Mouse (Mus musculus): ENCODE results near the gene Tef. TPM values are rescaled to one million over a fixed set of nuclear protein-coding genes. Genes with fewer than 3 reads are reported as not detected.

Tef gene
- polyA plus RNA-seq (2016; fragmentation: Nextera tagmentation; extraction: Ambion mirVana): 29.7 and 30.9 TPM in 2 replicates

DNA sequence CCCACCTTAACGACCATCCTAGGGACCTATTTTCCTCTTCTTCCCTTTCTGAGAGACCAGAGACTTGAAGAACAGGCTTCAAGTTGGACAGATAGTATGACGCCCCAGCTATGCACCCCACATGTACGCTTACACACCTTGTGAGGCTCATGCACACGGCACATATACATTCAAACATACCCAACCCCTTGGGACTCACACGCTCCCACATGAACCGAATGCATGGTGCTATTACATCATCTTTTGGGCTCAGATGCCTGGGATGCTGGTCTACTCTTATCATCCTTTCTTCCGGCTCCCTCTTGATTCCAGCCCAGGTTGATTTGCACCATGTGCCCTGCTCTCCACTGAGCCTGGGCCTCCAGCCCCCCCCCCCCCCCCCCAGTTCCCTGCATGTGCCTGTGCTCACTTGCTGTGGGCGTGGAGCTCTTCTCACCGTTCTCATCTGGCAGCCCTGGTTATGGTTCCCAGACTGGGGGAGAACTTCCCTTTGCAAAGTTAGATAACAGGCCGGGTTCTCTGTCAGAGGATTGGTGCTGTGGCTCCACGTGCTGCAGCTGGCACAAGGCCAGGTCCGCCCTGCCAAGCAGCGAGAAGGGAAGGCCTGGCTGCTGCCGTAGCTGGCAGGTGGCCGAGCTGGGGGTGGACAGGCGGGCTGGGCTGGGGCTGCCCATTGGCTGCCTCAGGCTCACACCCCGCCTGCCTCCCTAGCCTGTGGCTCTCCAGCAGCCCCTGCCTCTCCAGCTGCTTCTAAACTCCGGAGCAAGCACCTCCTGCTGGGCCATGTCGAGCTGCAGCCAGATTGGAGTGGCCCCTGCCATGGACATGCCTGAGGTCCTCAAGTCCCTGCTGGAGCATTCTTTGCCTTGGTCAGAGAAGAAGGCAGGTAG is at the start of gene Tef:
Gene Tef, plus strand, starts transcription at position 421 of the 890 bp plus-strand sequence.
- Histone ChIP-seq H3K27me3 (no peaks in the 10 kb centered on the region; the same call in 1 of the 2 replicates), H3K27ac (peak within 1 kb of the TSS; percentile 58), H3K36me3 (0 out of 2 replicates have a peak, but pooled peaks cover 5% of the 10 kb centered on the region), H3K4me3 (peak within 1 kb of the TSS; percentile 19), H3K4me1 (peaks cover 33% of the 10 kb centered on the region), H3K9ac (peak within 1 kb of the TSS; percentile 2), H3K4me2 (replicated peaks) (peak within 1 kb of the TSS; percentile 50), H3K9me3 (no peaks in the 10 kb centered on the region)
- peak; percentile 97 for ATAC-seq (ENCODE audit: insufficient number of reproducible peaks, insufficient read depth, low FRiP score, low TSS enrichment)
- 27% methylated on average over 19 of the region's 19 CpGs for WGBS

DNA sequence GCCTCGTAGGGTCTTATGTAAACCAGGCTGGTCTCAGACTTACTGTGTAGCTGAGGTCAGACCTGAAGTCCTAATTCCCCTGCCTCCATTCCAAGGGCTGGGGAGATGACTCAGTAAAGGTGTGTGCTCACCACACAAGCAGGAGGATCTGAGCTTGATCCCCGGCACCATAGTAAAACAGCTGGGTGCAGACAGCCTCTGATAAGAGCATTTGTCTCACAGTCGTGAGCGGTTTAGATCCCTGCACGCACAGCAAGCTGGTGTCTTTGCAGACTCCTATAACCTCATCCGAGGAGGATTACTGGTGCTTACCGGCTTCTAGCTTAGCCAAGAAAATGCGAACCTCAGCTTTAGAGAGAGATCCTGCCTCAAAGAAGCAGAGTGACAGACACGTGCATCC is 48.6 kb upstream of the Tef start:
- Histone ChIP-seq H3K4me3 (no peak overlapping the region), H3K27ac (no peak overlapping the region), H3K27me3 (no peaks in the 10 kb centered on the region), H3K9me3 (no peaks in the 10 kb centered on the region), H3K4me1 (no peaks in the 10 kb centered on the region), H3K4me2 (replicated peaks) (no peak overlapping the region), H3K36me3 (peaks cover 19% of the 10 kb centered on the region; the same call in 1 of the 2 replicates), H3K9ac (no peak overlapping the region)
- 95% methylated on average over 9 of the region's 9 CpGs for WGBS
- no peak for ATAC-seq (ENCODE audit: insufficient number of reproducible peaks, insufficient read depth, low FRiP score, low TSS enrichment)

DNA sequence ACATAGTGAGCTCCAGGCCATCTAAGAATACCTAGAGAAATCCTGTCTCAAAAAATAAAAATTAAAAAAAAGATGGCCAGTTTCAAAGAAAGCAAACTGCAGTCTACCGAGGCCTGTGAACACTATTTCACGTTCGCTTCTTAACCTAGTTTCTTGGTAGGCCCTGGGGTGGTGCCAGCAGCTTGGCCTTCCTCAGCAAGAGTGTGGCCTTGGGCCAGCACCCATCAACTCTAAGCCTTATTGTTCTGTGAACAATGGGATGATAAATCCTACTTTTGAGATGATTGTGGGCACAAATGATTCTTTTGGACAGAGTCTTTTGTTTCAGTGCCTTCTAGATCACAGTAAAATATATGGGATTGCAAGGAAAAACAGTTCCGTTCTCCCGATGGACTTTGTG is 43.5 kb upstream of the Tef start:
- Histone ChIP-seq H3K4me1 (no peaks in the 10 kb centered on the region), H3K9me3 (no peaks in the 10 kb centered on the region), H3K4me2 (replicated peaks) (no peak overlapping the region), H3K27me3 (no peaks in the 10 kb centered on the region), H3K4me3 (no peak overlapping the region), H3K27ac (no peak overlapping the region), H3K36me3 (peaks cover 13% of the 10 kb centered on the region; the same call in 1 of the 2 replicates), H3K9ac (no peak overlapping the region)
- WGBS: 92% methylated on average over 5 of the region's 5 CpGs
- no peak for ATAC-seq (ENCODE audit: insufficient number of reproducible peaks, insufficient read depth, low FRiP score, low TSS enrichment)

DNA sequence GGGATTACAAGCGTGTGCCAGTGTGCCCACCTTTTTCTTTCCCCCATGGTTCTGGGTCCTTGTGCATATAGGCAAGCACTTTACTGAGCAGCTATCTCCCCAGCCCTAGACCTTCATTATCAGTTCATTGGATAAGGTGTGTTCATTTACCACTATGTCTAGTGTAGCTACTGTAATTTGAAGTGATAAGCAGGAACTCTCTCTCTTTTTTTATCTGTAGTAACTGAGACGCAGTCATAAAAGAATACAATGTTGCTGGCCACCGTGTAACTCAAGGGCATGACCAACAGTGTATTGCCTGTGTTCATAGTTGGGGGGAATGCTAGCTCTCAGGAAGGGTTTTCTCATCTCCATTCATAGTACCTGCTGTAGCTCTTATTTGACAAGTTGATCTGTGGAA is 42.7 kb upstream of the Tef start:
- 93% methylated on average over 3 of the region's 3 CpGs for WGBS
- Histone ChIP-seq H3K27me3 (no peaks in the 10 kb centered on the region), H3K4me3 (no peak overlapping the region), H3K9me3 (no peaks in the 10 kb centered on the region), H3K9ac (no peak overlapping the region), H3K4me2 (replicated peaks) (no peak overlapping the region), H3K4me1 (no peaks in the 10 kb centered on the region), H3K27ac (no peak overlapping the region), H3K36me3 (peaks cover 13% of the 10 kb centered on the region; the same call in 1 of the 2 replicates)
- ATAC-seq (ENCODE audit: insufficient number of reproducible peaks, insufficient read depth, low FRiP score, low TSS enrichment): no peak

DNA sequence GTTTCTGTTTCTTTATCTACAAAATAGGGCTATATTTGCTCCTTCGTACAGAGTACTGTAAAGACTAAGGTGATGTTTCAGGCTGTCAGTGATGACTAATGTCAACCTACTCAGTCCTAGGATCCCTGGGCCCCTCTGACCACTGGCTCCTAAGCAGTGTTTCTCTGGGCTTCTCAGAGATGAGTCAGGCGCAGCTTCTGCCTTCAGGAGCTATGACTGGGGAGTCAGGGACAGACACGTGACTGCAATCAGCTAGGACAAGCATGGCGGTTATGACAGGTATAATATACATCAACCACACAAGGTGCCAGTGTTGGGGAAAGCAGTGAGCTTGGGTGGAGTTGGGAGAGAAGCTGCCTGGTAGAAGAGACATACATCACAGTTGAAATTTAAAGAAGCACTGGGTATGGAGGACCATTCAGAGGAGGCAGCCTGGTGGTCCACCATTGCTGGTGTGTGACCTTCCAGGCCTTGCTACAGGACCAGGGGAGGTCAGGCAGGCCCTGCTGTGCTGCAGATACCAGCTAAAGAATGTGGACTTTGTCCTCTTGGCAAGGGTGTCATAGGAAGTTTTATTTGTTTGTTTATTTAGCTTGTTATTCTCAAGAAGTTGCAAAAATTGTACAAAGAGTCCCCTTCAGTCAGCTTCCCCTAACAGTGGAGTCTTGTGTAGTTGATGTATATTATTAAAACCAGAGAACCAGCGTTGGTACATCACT is 41.7 kb upstream of the Tef start:
- no peak for ATAC-seq (ENCODE audit: insufficient number of reproducible peaks, insufficient read depth, low FRiP score, low TSS enrichment)
- no peaks in the 10 kb centered on the region for H3K27me3 ChIP-seq
- 88% methylated on average over 5 of the region's 5 CpGs for WGBS
- no peak overlapping the region for H3K4me3 ChIP-seq
- peaks cover 5% of the 10 kb centered on the region; the same call in 1 of the 2 replicates for H3K36me3 ChIP-seq
- no peaks in the 10 kb centered on the region for H3K9me3 ChIP-seq
- no peak overlapping the region for H3K27ac ChIP-seq
- no peaks in the 10 kb centered on the region for H3K4me1 ChIP-seq
- no peak overlapping the region for H3K4me2 ChIP-seq (replicated peaks)
- no peak overlapping the region for H3K9ac ChIP-seq

DNA sequence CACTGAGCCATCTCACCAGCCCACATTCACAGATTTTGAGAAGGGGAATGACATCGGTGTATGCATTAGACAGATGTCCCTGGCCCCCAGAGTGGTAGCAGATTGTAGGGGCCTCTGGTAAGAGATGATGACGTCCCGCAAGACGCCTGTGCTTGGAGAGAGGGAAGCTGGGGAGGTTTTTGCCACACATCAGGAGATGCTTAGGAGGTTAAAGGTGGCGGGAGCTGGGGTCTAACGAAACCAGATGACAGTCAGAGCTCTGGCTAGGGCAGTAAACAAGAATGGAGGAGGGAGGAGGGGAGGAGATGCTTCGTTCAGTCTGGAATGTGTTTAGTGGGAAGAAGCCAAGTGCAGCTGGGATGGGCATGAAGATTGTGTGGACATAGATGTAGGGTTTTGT is 40.8 kb upstream of the Tef start:
- Histone ChIP-seq H3K4me3 (no peak overlapping the region), H3K9me3 (no peaks in the 10 kb centered on the region), H3K9ac (no peak overlapping the region), H3K27ac (no peak overlapping the region), H3K27me3 (no peaks in the 10 kb centered on the region), H3K36me3 (no peaks in the 10 kb centered on the region), H3K4me2 (replicated peaks) (no peak overlapping the region), H3K4me1 (no peaks in the 10 kb centered on the region)
- ATAC-seq (ENCODE audit: insufficient number of reproducible peaks, insufficient read depth, low FRiP score, low TSS enrichment): no peak
- 49% methylated on average over 7 of the region's 7 CpGs for WGBS

DNA sequence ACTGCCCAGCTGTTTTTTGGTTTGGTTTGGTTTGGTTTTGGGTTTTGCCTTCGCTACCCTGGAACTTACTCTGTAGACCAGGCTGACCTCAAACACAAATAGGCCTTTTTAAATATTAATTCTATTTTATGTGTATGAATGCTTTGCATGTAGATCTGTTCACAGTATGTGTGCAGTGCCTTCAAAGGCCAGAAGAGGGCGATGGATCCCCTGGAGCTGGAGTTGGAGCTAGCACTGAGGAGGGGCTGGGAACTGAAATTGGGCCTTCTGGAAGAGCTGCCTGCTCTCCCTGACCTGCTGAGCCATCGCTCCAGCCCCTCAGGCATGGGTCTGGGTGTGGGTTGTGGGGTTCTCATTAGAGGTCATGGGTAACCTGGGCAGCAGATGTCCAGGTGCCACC is 40.3 kb upstream of the Tef start:
- Histone ChIP-seq H3K9me3 (no peaks in the 10 kb centered on the region), H3K4me1 (no peaks in the 10 kb centered on the region), H3K4me2 (replicated peaks) (no peak overlapping the region), H3K4me3 (no peak overlapping the region), H3K27ac (no peak overlapping the region), H3K36me3 (no peaks in the 10 kb centered on the region), H3K9ac (no peak overlapping the region), H3K27me3 (no peaks in the 10 kb centered on the region)
- 89% methylated on average over 3 of the region's 3 CpGs for WGBS
- no peak for ATAC-seq (ENCODE audit: insufficient number of reproducible peaks, insufficient read depth, low FRiP score, low TSS enrichment)

DNA sequence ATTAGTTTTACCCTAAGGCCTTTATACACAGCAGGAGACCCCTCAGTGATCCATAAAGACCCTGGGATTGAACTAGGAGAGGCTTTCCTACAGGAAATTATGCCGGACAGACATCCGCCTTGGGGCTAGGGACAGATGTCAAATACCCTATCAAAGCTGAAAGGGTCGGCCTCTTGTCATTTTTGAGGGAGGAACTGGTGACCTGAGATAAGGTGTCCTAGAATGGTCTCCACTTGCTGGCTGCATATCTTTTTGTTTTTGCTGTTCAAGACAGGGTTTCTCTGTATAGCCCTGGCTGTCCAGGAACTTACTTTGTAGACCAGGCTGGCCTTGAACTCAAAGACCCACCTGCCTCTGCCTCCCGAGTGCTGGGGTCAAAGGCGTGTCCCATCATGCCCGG is 37.6 kb upstream of the Tef start:
- Histone ChIP-seq H3K4me2 (replicated peaks) (no peak overlapping the region), H3K36me3 (peaks cover 18% of the 10 kb centered on the region), H3K27ac (no peak overlapping the region), H3K4me1 (no peaks in the 10 kb centered on the region), H3K9ac (no peak overlapping the region), H3K4me3 (no peak overlapping the region), H3K27me3 (no peaks in the 10 kb centered on the region), H3K9me3 (no peaks in the 10 kb centered on the region)
- no peak for ATAC-seq (ENCODE audit: insufficient number of reproducible peaks, insufficient read depth, low FRiP score, low TSS enrichment)
- WGBS: 86% methylated on average over 6 of the region's 6 CpGs

DNA sequence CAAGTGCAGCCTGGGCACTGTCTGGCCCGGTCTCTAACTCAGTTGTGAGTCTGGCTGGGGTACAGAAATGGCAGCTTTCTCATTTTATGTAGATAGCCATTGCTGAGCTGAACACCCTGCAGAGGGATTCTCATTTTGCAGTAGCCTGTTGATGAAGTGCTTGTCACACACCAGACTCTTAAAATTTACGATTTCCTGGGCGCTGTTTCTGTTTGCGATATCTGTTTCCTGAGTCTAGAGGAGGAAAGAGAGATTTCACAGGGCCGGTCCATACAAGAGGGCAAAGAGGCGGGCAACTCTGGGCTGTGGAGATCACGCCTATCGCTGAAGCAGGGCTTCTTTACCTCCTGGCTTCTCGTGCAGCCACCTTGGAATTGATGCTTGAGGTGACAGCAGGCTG is 36.6 kb upstream of the Tef start:
- no peak overlapping the region for H3K4me3 ChIP-seq
- H3K9me3 ChIP-seq: no peaks in the 10 kb centered on the region
- ATAC-seq (ENCODE audit: insufficient number of reproducible peaks, insufficient read depth, low FRiP score, low TSS enrichment): no peak
- no peaks in the 10 kb centered on the region for H3K27me3 ChIP-seq
- H3K27ac ChIP-seq: no peak overlapping the region
- peaks cover 28% of the 10 kb centered on the region for H3K36me3 ChIP-seq
- WGBS: 92% methylated on average over 9 of the region's 9 CpGs
- H3K4me1 ChIP-seq: no peaks in the 10 kb centered on the region
- H3K9ac ChIP-seq: no peak overlapping the region
- H3K4me2 ChIP-seq (replicated peaks): no peak overlapping the region

DNA sequence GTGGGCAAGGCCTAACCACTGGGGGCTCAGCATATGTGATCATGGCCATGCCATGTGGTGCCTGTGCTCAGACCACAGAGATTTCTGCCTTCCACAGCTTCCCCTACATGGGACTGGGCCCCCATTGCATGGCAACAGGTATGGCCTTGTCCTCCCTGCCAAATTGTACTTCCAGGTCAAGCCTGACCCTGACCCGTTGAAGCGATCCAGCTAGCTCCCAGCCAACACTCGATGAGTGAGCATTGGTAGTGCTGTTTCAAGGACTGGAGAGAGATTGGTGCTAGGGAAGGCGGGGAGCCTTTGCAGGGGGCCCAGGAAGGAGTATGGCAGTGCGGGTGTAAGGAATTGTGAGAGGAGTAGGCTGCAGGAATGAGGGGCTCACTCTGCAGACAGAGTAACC is 35.8 kb upstream of the Tef start:
- no peak overlapping the region for H3K4me3 ChIP-seq
- 0 out of 2 replicates have a peak, but pooled peaks have one; percentile 18 for ATAC-seq (ENCODE audit: insufficient number of reproducible peaks, insufficient read depth, low FRiP score, low TSS enrichment)
- no peaks in the 10 kb centered on the region for H3K9me3 ChIP-seq
- peaks cover 29% of the 10 kb centered on the region for H3K36me3 ChIP-seq
- H3K27ac ChIP-seq: no peak overlapping the region
- no peaks in the 10 kb centered on the region; the same call in 1 of the 2 replicates for H3K4me1 ChIP-seq
- 85% methylated on average over 5 of the region's 5 CpGs for WGBS
- H3K27me3 ChIP-seq: no peaks in the 10 kb centered on the region
- H3K4me2 ChIP-seq (replicated peaks): no peak overlapping the region
- no peak overlapping the region for H3K9ac ChIP-seq

DNA sequence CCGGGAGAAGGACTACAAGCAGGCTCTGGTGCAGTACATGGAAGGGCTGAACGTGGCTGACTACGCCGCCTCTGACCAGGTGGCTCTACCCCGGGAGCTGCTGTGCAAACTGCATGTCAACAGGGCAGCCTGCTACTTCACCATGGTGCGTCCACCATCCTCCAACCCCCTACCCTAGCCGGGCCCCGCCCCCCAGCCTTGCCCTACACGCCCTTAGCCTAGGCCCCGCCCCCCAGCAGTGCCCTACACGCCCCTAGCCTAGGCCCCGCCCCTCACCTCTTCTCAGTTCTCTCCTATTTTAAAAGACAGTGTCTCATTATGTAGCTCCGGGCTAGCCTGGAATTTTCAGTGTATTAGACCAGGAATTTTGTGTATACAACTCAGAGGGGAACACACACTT is 33.2 kb upstream of the Tef start:
- Histone ChIP-seq H3K9me3 (no peaks in the 10 kb centered on the region), H3K27me3 (no peaks in the 10 kb centered on the region), H3K27ac (no peak overlapping the region), H3K4me2 (replicated peaks) (no peak overlapping the region), H3K36me3 (peaks cover 52% of the 10 kb centered on the region), H3K4me3 (no peak overlapping the region), H3K9ac (no peak overlapping the region), H3K4me1 (peaks cover 20% of the 10 kb centered on the region)
- WGBS: 61% methylated on average over 12 of the region's 13 CpGs
- no peak for ATAC-seq (ENCODE audit: insufficient number of reproducible peaks, insufficient read depth, low FRiP score, low TSS enrichment)
